Mouse (Mus musculus): ENCODE results near the gene Slc25a22. TPM values are rescaled to one million over a fixed set of nuclear protein-coding genes. Genes with fewer than 3 reads are reported as not detected.

Slc25a22 gene
- polyA plus RNA-seq, 1 experiment: 16.2 TPM

DNA sequence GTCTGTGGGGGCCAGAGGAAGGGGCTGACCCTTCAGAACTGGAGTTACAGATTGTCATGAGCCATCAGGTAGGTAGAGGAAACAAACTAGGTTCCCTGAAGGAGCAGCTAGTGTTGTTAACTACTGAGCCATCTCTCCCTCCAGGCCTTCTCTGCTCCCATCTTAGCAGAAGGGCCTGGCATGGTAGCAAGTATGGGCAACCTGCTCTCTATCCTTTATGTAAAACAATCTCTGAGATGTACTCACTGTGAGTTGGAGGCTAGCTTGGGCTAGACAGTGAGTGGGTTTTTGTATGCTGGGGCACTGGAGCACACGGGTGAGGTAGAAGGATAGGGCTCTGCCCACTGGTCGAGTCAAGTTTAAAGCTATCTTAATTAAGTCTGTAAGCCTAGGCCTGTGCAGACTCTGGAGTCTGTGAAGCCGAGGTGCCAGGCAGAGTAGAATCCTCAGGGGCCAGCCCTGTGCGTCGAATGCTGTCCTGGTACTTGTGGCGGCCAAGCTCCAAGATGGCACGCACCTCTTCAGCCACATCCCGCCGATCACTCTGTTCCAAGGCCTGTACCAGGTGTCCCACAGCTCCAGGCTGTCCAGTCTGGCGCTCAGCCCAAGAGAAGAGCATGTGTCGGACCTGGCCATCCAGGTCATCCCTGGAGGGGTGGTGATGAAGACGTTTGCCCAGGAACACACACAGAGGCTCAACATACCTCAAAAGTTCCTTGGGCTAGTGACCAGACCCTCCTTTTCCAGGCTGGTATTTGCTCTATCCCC lies 693 bp upstream of the Slc25a22 start:
- no peak for TF ChIP-seq MYOG (IDR thresholded peaks at IDR 0.05; ENCODE audit: control insufficient read depth, extremely low read depth, insufficient read length)
- TF ChIP-seq CEBPB (IDR thresholded peaks at IDR 0.05; ENCODE audit: low read depth): no peak
- no peak for TF ChIP-seq CTCF (IDR thresholded peaks at IDR 0.05; ENCODE audit: control insufficient read depth, insufficient read depth, insufficient read length)
- TF ChIP-seq USF1 (IDR thresholded peaks at IDR 0.05; ENCODE audit: low read depth): no peak
- no peak for TF ChIP-seq MYOD1 (IDR thresholded peaks at IDR 0.05; ENCODE audit: control insufficient read depth, insufficient read length, low read depth)
- no peak for TF ChIP-seq FOSL1 (IDR thresholded peaks at IDR 0.05; ENCODE audit: insufficient read depth, low read length, poor library complexity, severe bottlenecking)
- TF ChIP-seq MAX (IDR thresholded peaks at IDR 0.05): no peak
- Histone ChIP-seq H3K4me3 (ENCODE audit: insufficient read depth, poor library complexity, severe bottlenecking) (no peak overlapping the region), H3K79me3 (ENCODE audit: low read depth) (peaks cover 7% of the 10 kb centered on the region), H3K36me3 (ENCODE audit: control insufficient read depth, insufficient read depth) (peaks cover 36% of the 10 kb centered on the region), H3ac (ENCODE audit: control insufficient read depth, insufficient read length, low read depth) (no peak overlapping the region), H3K79me2 (ENCODE audit: control insufficient read depth, insufficient read depth) (peaks cover 54% of the 10 kb centered on the region), H3K27me3 (ENCODE audit: control insufficient read depth, insufficient read depth, insufficient read length) (no peaks in the 10 kb centered on the region)

GRCm38 (mm10) chr7:141436523-141436892 lies 1.2 kb downstream of the Slc25a22 start:
- Histone ChIP-seq H3K27me3 (ENCODE audit: control insufficient read depth, insufficient read depth, insufficient read length) (no peaks in the 10 kb centered on the region), H3K4me3 (ENCODE audit: insufficient read depth, poor library complexity, severe bottlenecking) (peak overlapping the region; percentile 46), H3ac (ENCODE audit: control insufficient read depth, insufficient read length, low read depth) (no peak overlapping the region), H3K79me3 (ENCODE audit: low read depth) (peaks cover 7% of the 10 kb centered on the region), H3K36me3 (ENCODE audit: control insufficient read depth, insufficient read depth) (peaks cover 36% of the 10 kb centered on the region), H3K79me2 (ENCODE audit: control insufficient read depth, insufficient read depth) (peaks cover 37% of the 10 kb centered on the region)
- TF ChIP-seq MYOD1 (IDR thresholded peaks at IDR 0.05; ENCODE audit: control insufficient read depth, insufficient read length, low read depth) (no peak), MYOG (IDR thresholded peaks at IDR 0.05; ENCODE audit: control insufficient read depth, extremely low read depth, insufficient read length) (no peak), USF1 (IDR thresholded peaks at IDR 0.05; ENCODE audit: low read depth) (no peak), CEBPB (IDR thresholded peaks at IDR 0.05; ENCODE audit: low read depth) (no peak), MAX (IDR thresholded peaks at IDR 0.05) (no peak), CTCF (IDR thresholded peaks at IDR 0.05; ENCODE audit: control insufficient read depth, insufficient read depth, insufficient read length) (no peak), FOSL1 (IDR thresholded peaks at IDR 0.05; ENCODE audit: insufficient read depth, low read length, poor library complexity, severe bottlenecking) (no peak)

DNA sequence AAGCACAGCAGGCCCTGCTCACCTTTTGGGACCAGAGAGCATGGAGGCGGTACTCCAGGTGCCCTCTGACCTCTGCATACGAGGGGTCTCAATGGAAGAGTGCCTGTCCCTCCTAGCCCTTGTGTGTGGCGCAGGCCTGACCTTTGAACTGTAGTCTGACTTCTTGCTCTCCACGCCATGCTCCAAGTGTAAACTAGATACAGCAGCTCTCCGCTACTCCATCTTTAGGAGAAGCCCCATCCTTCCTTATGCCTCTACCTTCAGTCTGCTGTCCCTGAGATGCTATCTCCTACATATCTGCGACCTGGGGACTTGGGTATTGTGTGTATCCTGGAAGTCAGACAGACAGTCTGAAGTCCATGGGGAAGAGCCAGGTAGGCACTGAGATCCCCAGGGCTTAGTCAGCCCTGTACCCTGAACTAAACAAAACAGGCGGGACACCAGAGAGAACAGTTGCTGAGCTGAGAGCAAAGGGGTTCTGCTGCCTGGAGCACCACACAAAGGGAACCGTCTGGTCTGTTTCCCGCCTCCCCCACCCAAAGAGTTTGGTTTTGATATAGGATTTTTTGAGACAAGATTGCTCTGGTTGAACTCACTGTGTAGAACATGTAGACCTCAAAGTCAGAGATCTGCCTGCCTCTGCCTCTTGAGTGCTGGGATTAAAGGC lies 1.7 kb downstream of the Slc25a22 start:
- peak overlapping the region; percentile 11 for H3K4me3 ChIP-seq (ENCODE audit: insufficient read depth, poor library complexity, severe bottlenecking)

GRCm38 (mm10) chr7:141435129-141435855 lies 2.4 kb downstream of the Slc25a22 start:
- peak overlapping the region; percentile 11 for H3K4me3 ChIP-seq (ENCODE audit: insufficient read depth, poor library complexity, severe bottlenecking)
- no peaks in the 10 kb centered on the region for H3K27me3 ChIP-seq (ENCODE audit: control insufficient read depth, insufficient read depth, insufficient read length)
- TF ChIP-seq CEBPB (IDR thresholded peaks at IDR 0.05; ENCODE audit: low read depth) (no peak), MYOD1 (IDR thresholded peaks at IDR 0.05; ENCODE audit: control insufficient read depth, insufficient read length, low read depth) (no peak)
- peaks cover 28% of the 10 kb centered on the region for H3K79me2 ChIP-seq (ENCODE audit: control insufficient read depth, insufficient read depth)
- H3ac ChIP-seq (ENCODE audit: control insufficient read depth, insufficient read length, low read depth): peak overlapping the region; percentile 43
- H3K36me3 ChIP-seq (ENCODE audit: control insufficient read depth, insufficient read depth): peaks cover 27% of the 10 kb centered on the region
- H3K79me3 ChIP-seq (ENCODE audit: low read depth): peaks cover 7% of the 10 kb centered on the region

More for the DNA sequence above, 1.7 kb downstream of the Slc25a22 start:
- Histone ChIP-seq H3K36me3 (ENCODE audit: control insufficient read depth, insufficient read depth) (peaks cover 31% of the 10 kb centered on the region), H3ac (ENCODE audit: control insufficient read depth, insufficient read length, low read depth) (no peak overlapping the region), H3K79me3 (ENCODE audit: low read depth) (peaks cover 7% of the 10 kb centered on the region), H3K27me3 (ENCODE audit: control insufficient read depth, insufficient read depth, insufficient read length) (no peaks in the 10 kb centered on the region), H3K79me2 (ENCODE audit: control insufficient read depth, insufficient read depth) (peaks cover 32% of the 10 kb centered on the region)
- TF ChIP-seq FOSL1 (IDR thresholded peaks at IDR 0.05; ENCODE audit: insufficient read depth, low read length, poor library complexity, severe bottlenecking) (no peak), MAX (IDR thresholded peaks at IDR 0.05) (no peak), MYOD1 (IDR thresholded peaks at IDR 0.05; ENCODE audit: control insufficient read depth, insufficient read length, low read depth) (no peak), CTCF (IDR thresholded peaks at IDR 0.05; ENCODE audit: control insufficient read depth, insufficient read depth, insufficient read length) (no peak), MYOG (IDR thresholded peaks at IDR 0.05; ENCODE audit: control insufficient read depth, extremely low read depth, insufficient read length) (no peak), USF1 (IDR thresholded peaks at IDR 0.05; ENCODE audit: low read depth) (no peak), CEBPB (IDR thresholded peaks at IDR 0.05; ENCODE audit: low read depth) (no peak)

- Histone ChIP-seq H3K4me3 (ENCODE audit: insufficient read depth, poor library complexity, severe bottlenecking) (no peak overlapping the region), H3K79me2 (ENCODE audit: control insufficient read depth, insufficient read depth) (peaks cover 28% of the 10 kb centered on the region), H3K36me3 (ENCODE audit: control insufficient read depth, insufficient read depth) (peaks cover 21% of the 10 kb centered on the region), H3ac (ENCODE audit: control insufficient read depth, insufficient read length, low read depth) (no peak overlapping the region), H3K27me3 (ENCODE audit: control insufficient read depth, insufficient read depth, insufficient read length) (no peaks in the 10 kb centered on the region), H3K79me3 (ENCODE audit: low read depth) (peaks cover 7% of the 10 kb centered on the region)
- TF ChIP-seq CEBPB (IDR thresholded peaks at IDR 0.05; ENCODE audit: low read depth): no peak
- TF ChIP-seq MYOD1 (IDR thresholded peaks at IDR 0.05; ENCODE audit: control insufficient read depth, insufficient read length, low read depth): no peak
- no peak for TF ChIP-seq USF1 (IDR thresholded peaks at IDR 0.05; ENCODE audit: low read depth)
- no peak for TF ChIP-seq MAX (IDR thresholded peaks at IDR 0.05)
- no peak for TF ChIP-seq FOSL1 (IDR thresholded peaks at IDR 0.05; ENCODE audit: insufficient read depth, low read length, poor library complexity, severe bottlenecking)
- no peak for TF ChIP-seq MYOG (IDR thresholded peaks at IDR 0.05; ENCODE audit: control insufficient read depth, extremely low read depth, insufficient read length)
Observed at GRCm38 (mm10) chr7:141434464-141434863, 3.2 kb downstream of the Slc25a22 start.
